Mouse (Mus musculus) erythroid progenitor cell, adult 5-6 weeks (primary cell): ENCODE measurements around the gene Ankrd36. TPM values are rescaled to one million over a fixed set of nuclear protein-coding genes. Genes with fewer than 3 reads are reported as not detected.
"Not testable (repeated sequence)": the region's sequence is repeated elsewhere in the genome, so short reads cannot be mapped to it uniquely, and the experiment has no call there.

ENCODE experiments used
- ATAC-seq: replicated peaks from 2 replicates; pipeline ENCODE4 v1.8.0; 2016; ENCODE audit warnings: moderate number of reproducible peaks, mild to moderate bottlenecking, moderate TSS enrichment, inconsistent platforms; ENCODE audit not compliant: poor library complexity, low FRiP score, severe bottlenecking
- total RNA-seq, 2 experiments: library from RNA; stranded (forward) in 1 of 2; stranded (reverse) in 1 of 2; fragments of 150-400 nt in 1 of 2; fragments of 186-747, 209-891 nt in 1 of 2; gene quantifications; 2 replicates each; pipeline versions ENCODE4 v1.2.3 to v1.2.4; 2015 to 2017; ENCODE audit warnings: low replicate concordance in 2 of 2

Gene Ankrd36
- total RNA-seq (2015; ENCODE audit: low replicate concordance), result not detected in 2 replicates
- 4.4 TPM in 1 of 2 replicates, not detected in the other for total RNA-seq (2017; ENCODE audit: low replicate concordance)

DNA sequence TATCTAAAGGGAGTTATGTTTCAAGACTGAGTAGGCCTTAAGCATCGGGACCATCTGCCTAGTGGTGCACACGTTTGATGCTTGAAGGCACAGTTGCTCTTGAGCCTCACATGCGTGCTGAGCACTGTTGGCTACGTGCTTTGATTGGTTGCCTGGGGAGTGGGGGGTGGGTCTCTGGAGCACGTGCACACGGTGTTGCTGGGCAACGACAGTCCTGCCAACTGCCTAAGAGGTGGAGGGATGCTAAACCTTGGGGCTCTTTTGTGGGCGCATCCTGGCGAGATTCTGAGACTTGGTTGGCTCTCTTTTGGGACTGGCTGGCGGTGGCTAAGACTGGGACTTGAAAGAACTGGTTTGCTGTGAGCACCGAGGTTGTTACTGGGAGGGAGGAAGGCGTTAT is at the start of gene Ankrd36:
TSS of gene Ankrd36 (plus strand) at position 211 of the 400 bp plus-strand sequence.
- no peak for ATAC-seq

DNA sequence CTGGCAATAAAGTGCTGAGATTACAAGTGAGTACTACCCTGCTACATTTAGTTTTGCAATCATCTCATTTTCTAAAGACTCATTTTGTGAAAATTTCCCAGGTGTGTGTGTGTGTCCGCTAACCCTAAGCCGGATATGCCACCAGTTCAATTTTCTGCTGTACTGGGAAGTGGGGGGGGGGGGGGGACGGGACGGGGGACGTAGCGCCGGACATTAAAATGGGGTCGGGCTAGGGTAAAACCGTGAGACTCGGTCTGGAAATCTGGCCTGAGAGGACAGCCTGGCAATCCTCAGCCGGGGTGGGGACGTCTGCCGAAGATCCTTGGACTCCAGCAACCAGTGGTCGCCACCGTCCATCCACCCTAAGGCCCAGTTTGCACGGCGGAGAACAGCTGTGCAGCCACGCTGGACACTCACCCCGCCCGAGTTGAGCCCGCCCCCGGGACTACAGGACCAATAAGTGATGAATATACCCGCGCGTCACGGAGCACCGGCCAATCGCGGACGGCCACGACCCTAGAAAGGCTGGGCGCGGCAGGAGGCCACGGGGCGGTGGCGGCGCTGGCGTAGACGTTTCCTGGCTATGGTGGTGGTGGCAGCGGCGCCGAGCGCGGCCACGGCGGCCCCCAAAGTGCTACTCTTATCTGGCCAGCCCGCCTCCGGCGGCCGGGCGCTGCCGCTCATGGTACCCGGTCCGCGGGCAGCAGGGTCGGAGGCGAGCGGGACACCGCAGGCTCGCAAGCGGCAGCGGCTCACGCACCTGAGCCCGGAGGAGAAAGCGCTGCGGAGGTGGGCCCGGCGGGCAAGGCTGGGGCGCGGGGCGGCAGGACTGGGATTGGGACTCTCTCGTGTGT is 48.8 kb upstream of the Ankrd36 start, which contains the start of gene Xbp1:
TSS of gene Xbp1 (plus strand) at position 248 of the 854 bp plus-strand sequence.
- peak; percentile 95 for ATAC-seq

DNA sequence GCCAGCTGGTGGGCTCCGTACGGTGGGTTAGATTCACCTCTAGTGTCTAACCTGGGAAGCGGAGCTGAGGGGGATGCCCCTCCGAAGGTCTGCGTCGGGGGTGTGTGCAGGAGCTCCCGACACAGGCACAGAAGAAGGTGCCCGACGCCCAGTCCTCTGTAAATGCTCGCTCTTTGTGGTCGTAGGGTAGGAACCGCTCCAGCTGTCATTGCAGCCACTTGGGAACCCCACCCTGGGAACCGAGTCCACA is 48.3 kb upstream of the Ankrd36 start:
- no peak for ATAC-seq

DNA sequence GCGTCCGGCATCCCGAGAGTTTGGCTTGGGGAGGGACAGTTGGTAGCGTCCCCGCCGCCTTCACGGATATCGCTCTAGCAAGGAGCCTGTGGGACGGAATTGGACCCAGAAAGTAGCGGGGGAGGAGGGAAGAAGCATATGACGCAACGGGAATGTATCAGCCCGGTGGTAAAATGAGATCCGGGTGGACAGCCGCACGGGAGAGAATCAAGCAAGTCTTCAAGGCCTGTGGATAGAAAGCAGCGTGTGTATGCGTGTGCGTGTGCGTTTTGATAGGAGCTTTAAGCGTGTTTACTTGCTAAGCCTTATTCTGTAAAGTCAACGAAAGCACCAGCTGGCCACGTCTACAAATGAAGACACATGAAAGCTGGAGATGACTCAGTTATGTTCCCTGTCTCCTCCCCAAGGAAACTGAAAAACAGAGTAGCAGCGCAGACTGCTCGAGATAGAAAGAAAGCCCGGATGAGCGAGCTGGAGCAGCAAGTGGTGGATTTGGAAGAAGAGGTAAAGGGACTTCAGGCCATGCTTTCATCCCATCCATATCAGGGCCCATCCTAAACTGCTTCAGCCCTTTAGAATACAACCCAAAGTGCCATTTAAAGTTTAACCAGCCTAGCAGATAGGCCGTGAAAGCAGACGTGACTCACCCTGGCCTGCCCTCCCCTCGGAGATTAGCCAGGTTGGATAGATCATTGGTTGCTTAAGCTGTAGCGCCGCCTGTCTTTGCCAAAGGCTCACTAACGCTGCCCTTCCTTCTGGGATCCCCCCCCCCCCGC is 47.8 kb upstream of the Ankrd36 start:
- peak; percentile 74 for ATAC-seq

DNA sequence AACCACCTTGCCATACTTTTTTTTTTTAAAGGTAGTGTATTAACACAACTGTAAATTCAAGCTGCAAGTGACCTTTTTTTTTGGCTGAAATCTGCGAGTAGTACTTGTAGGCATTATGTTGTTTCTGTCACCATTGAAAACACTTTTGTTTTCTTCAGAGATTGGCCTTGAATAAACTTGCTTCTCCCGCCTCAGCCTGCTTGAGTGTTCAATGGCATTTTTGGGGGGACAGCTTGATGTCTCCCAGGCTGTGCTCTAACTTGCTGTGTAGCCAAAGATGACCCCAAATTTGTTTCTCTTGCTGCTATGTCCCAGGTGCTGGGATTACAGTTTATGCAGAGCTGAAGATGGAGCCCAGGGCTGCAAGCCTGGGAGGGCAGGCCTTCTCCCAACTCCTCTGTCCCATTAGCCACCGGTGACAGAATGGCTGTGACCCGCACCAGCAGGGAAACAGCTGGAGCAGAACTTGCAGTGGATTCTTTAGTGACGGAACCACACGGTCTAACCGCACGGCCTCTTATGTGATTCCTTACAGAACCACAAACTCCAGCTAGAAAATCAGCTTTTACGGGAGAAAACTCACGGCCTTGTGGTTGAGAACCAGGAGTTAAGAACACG is 46.6 kb upstream of the Ankrd36 start:
- no peak for ATAC-seq

DNA sequence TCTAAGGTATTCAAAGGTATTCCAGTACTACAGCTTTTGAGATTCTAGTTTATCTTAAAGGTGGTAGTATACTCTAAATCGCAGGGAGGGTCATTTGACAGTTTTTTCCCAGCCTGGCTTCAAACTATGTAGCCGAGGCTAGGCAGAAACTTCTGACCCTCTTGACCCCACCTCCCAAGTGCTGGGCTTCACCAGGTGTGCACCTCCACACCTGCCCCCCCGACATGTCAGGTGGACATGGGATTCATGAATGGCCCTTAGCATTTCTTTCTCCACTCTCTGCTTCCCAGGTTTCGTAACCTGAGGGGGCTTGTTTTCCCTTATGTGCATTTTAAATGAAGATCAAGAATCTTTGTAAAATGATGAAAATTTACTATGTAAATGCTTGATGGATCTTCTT is 44.1 kb upstream of the Ankrd36 start:
- no peak for ATAC-seq

DNA sequence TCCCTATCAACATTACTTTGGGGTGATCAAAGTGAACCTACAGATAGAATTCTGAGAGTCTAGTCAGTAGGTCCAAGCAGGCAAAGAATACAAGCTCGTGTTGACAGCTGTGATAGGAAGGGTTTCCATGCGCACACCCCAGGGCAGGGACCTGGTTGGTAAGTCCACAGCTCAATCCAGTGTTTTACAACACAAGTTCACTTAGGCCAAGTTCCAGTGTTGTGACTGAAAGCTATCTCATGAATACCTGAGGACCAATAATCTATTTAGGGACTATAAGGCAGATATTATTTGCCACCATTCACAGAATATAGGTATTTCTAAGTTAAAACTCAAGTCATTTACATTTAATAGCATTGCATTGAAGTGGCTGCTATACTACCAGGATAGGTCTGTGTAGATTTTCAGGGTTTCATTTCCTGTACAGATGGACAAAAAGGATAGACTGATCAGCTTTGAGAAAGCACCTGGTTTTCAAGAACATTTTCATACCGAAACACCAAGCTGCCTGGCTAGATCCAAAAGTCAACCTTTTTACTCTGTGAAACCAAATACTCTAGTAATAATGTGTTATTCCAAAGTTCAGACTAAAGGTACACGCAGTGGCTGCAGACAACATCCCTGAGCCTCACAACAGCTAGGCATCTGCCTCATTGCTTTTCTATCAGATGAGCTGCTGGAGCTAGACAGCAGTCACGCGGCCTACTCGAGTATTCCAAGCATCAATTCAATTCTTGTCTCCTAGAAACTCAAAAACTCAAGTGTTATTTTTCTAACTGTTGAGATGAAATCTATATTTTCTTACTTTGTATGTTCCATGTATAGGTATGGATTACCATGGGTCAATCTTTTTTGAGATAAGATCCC is 42.7 kb upstream of the Ankrd36 start:
- ATAC-seq, result no peak

DNA sequence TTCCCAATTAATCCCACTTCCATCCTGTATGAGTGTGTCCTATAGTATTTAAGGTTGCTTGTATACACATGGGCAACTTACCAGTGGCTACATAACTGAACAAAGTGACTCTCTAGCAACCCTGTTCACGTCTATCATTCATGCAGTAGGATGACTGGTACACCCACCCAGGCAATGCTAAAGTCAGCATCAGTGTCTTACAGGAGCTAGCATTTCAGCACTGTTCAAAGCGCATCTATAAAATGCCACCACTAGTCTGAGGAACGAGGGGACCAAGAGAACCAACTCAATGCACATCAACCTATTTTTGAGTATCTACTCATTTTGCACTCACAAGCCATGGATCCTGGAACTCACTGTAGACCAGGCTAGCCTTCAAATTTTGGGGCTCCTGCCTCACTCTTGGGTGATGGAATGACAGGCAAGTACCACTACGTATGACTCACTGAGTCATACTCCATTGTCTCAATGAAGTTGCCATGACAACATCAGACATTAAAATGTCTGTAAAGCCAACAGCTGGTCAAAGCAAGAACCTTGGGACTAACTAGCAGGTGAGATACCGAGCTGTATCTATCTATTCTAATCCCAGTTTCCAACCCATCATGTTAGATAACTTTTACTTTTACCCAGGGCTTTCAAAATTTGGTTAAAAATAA is 41.5 kb upstream of the Ankrd36 start:
- no peak for ATAC-seq

DNA sequence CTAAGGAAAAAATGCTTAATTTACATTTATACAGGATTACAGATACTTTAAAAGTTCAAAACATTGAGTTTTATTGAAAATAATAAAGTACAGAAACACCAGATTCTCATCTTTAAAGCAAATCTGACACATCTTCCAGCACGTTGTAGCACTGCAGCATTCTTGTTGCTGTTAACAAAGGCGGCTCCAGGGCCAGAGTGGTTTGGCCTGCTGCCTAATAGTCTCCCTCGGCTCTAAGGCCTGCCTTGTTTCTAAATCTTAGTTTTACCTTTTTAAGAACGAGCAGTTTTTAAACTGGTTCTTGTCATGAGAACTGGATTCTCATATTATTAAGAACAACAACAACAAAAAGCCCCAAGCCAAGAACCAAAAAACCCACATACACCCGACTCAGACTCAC is 40.6 kb upstream of the Ankrd36 start:
- ATAC-seq, result no peak

DNA sequence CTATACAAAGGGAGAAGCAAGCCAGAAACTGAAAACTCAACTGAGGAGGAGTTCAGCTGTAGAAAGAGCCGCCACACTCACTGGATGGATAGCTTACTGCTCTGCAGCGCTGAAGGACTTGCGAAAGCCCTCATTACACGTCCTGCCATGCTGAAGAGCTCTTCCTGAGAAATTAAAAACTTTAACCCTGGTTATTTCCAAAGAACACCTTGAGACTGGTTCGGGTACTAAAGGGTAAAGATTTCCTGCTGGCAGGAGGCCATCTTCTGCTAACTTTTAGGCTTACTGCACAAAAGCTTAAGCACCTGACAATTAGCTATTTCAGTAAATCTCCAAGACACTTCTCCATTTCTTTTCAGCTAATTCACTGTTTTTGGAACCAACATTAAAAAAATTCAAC is 39.3 kb upstream of the Ankrd36 start:
- ATAC-seq, result no peak

DNA sequence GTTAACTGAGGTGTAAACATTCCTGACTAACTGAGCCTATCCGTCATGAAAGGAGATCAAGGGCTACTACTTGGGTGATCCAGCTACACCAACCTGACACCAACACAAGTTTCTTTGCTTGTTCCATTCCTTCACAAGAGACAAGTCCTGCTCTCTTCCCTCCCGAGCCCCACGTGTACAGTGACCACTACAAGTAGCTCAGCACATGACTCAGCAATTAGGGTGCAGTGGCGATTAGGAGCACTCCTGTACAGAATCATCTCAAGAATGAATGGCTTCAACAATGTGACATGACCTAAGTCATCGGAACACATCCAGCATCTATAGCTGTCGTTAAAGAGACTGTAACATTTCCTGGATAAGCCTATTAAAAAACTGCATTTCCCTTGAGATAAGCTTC is 38.8 kb upstream of the Ankrd36 start:
- no peak for ATAC-seq

DNA sequence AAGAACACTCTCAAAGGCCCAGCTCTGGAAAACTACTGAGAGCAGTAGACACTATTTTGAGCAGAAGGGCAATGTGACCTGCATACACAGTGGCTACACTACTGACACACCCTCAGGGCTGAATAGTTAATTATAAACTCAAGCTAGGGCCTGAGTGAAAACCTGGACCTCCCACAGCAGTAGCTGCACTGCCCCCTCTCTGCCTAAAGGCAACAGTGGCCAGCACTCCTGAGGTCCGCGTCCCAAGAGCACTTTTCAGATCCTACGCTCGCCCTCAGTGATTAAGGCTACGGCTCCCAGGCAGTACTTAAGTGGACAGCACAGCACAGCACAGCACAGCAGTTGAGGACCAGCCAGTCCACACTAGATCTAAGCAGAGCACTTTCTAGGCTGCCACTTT is 36.4 kb upstream of the Ankrd36 start:
- ATAC-seq, result no peak

DNA sequence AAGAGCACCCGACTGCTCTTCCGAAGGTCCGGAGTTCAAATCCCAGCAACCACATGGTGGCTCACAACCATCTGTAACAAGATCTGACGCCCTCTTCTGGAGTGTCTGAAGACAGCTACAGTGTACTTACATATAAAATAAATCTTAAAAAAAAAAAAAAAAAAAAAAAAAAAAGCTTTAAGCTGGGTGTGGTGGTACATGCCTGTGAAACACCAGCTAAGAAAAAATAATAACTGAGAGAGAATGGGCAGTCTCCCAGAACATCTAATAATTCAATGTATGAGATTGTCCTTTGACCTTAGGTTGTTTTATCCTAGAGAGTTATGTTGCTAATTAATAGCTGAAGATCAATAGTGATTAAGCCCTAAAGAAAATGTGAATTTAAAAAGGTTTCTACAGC is 32.0 kb upstream of the Ankrd36 start:
- ATAC-seq, result not testable (repeated sequence)

DNA sequence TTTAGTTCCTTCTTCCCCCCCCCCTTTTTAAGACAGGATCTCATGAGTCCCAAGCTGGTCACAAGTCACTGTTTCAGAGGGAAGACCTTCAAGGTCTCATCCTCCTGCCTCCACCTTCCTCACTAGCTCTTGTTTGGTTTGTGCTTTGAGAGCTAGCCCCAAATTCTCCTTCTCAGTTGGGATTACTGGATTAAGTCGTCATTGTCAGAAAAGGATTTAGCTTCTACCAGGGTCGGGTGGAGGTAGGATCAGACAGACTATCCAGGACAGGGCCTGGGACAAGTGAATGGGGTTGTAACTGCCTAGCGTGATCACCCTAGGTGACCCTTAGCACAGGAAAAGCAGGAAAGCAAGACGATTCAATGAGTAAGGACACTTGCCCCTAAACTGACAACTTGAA is 29.2 kb upstream of the Ankrd36 start:
- ATAC-seq, result no peak

DNA sequence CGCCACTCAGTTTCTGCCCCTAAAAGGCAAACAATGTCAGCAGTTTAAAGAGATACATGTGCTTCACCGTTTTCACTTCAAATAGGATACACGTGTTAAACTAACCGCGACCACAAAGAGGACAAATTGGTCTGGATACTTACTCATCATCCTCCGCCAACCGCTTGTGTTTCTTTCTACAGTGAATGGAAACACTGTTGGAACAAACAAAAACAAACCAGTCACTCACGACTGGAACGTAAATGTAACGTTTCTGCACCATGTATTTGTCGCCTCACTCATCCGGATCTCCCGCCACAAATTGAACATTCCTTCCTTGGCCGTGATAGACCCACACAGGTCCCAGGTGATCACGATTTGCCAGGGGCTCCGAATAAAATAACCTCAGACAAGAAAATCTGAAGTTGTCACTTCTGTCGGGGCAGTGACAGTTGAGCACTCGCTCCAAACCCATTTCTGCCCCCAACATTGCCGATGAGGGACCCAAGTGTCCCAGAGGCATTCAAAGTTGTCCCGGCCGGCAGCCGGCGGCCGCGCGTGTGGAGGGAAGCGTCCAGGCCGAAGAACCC is 28.2 kb upstream of the Ankrd36 start:
- no peak for ATAC-seq

DNA sequence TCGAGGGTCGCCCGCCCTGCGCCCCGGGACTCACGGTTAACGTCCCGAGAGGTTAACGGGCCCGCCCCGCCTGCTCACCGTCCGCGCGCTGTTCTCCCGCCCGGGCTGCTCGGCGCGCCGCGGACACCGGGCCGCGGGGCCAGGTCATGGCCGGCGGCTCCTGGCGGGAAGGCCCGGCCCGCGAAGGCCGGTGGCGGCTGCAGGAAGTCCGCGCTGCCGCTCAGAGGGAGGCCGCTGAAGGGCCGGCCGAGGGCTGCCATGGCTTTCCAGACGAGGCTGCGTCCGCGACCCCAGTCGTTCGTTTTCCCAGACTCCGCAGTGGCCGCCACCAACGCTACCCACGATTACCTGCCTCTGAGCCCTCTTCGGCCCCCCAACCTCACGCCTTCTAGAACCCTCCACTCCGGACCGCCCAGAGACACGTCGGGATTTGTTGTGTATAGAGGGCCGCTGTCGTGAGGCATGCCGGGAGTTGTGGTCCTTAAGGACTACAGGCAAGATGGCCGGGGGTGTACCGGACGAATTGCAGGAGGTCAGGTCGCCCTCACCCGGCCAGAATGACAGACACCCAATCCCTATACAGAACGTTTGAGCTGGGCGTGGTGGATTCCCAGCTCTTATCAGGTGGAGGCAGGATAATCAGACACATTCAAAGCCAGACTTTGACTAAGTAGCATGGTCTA is 27.5 kb upstream of the Ankrd36 start, which contains the start of gene Ccdc117:
TSS of gene Ccdc117 (minus strand) at position 389 of the 683 bp plus-strand sequence.
- ATAC-seq, result peak; percentile 97

DNA sequence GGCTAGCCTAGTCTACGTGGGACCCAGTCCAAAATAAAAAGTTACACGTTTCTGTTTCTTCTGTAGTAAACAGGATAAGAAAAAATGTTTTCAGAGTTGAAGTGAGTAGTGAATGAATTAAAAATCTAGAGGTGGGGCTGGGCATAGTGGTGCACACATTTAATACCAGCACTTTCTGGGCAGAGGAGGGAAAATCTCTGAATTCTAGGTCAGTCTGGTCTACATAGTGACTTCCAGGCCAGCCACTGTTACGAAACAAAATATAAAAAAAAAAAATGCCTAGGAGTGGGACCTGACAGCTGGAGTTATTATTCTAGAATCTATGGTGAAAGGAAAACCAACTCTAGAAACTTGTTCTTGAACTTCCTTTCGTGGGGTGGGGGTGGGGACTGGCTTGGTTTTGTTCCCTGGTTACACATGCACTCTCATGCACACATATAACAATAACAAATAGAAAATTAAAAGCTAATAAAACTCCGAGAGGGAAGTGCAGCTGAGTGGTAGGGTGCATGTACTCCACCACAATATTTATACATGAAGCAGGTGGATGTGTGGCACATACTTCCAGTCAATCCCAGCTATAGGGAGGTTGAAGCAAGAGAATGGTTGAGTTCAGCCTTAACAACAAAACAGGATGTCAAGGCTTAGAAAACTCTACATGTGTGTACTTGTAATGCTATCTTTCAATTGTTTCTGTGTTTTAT is 26.9 kb upstream of the Ankrd36 start:
- ATAC-seq, result no peak

DNA sequence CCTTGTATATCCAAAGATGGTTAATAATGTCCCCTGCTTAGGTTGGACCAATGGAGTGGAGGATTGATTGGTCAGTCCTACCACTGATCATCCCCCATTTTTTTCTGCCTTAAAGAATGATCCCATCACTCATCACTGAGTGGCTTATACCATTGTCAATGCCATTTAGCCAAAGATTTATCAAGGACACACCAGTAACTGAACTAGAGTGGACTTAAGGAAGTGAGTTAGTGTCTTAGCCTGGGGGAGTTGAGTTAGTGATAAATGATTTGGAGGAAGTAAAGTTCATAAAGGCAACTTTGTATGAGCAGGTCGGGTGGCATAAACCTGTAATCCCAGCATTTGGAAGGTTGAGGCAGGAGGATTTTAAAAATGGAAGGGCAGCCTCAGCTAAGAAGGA is 26.2 kb upstream of the Ankrd36 start:
- no peak for ATAC-seq
